Mouse (Mus musculus) left cerebral cortex, adult 18-20 months (tissue): ENCODE measurements around the gene Tox3. TPM values are rescaled to one million over a fixed set of nuclear protein-coding genes. Genes with fewer than 3 reads are reported as not detected.

ENCODE experiments used
- DNase-seq, 2 experiments: peaks; one replicate each; pipeline ENCODE4 v3.0.0; 2021 to 2022; ENCODE audit warnings: low spot score in 2 of 2, mixed read lengths in 1 of 2
- total RNA-seq, 2 experiments: library from RNA; stranded (reverse); gene quantifications; 2 replicates each; pipeline ENCODE4 v1.2.3; 2021

Gene Tox3
- total RNA-seq, 2 experiments from 2014 or later = 23.3 to 24.7 TPM

DNA sequence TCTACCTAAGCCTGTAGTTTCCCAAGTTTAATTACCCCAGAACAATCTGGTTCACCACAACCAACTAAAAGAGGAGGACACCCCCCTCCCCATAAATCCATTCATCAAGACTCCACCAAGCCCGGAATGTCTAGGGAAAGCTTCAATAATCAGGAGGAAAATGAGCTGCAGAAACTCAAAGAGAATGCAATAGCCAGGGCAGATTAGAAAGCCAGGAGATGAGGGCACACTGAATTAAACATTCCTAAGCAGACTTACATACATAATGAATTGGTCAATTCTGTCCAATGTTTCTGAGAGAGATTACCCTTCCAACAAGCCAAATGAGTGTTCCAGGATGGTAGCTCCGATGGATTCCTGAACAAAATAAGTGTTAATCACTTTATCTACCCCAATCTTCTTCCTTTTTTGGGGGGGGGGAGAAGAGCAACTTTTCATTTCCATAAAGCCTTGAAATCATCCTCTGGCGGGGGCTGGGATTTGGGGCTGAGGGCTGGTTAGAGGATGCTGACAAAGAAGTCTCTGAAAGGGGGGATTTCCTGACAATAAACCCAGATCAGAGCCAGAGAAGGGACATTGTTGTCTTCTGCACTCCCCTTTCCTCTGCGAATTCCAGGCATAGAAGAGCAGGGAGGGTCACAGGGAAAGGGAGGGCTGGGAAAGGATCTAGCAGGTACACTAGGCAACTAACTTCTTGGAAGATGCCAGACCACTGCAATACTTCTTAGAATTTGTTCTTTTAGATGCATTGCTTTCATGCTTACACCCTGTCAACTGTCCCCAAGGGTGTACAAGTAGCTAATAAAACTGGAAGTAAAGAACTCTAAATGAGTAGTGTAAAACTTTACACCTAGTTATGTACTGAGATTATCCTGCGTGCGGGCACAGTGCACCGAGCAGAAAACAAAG lies 17.5 kb downstream of the Tox3 start:
- DNase-seq = no peak

DNA sequence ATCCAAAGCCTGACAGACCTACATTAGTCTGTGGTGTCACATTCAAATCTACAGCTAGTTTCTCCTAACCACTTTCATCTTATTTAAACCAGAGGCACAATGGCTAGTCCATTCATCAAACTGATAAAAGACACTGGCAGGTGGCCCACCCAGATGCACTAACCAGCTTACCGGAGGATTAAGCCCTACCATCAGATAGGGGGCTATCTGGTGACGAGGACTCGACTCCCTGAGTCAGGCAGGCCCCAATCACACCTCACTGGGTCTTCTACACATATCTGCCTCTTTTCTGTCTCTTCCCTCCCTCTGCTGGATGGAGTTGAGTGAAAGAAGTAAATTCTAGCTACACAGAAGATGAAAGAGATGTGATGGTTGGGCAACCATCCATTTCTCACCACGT lies 24.3 kb downstream of the Tox3 start:
- DNase-seq = no peak

DNA sequence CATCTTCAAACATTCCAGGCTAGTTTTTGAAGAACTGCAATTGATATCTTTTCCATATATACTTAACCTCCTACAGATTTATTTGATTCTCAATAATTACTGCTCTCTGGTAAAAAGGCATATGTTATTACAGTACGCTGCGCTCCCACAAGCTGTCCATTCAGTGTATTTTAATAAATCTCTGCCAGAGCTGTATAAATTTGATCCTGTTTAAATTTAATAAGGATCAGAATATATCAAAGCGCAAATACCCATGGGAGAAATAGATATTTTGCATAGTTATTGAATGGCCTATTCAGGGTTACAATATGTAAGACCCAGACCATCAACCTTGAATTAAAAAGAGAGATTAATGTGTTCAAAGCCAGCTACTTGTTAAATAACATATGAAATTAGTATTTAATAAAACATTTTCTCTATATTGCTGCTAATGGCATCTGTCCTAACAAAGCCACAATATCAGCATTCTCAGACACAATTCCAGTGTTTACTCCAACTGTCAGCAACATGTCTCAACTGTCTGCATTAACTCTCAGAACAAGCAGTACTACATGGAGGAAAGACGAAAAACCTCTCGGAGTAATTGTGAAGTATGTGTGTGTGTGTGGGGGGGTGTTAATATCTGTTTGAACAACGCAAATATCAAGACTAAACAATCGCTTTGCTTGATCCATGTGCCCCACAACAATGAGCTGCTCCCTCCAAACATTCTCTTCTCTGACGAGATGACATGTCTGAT lies 25.3 kb downstream of the Tox3 start:
- DNase-seq = no peak

DNA sequence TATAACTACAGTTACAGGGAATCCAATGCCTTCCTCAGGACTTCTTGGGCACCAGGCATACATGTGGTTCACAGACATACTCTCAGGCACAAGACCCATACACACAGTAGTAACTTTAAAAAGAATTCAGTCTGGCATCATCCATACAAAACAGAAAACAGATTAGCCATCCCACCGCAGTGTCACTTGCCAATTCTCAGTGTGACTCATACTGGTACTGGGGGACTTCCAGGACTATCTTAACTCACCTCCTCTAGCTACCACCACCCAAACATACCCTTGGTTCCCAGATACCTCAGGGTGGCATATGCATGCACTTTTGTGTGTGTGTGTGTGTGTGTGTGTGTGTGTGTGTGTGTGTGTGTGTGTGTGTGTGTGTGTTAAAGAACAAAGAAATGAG lies 26.9 kb downstream of the Tox3 start:
- DNase-seq = no peak

DNA sequence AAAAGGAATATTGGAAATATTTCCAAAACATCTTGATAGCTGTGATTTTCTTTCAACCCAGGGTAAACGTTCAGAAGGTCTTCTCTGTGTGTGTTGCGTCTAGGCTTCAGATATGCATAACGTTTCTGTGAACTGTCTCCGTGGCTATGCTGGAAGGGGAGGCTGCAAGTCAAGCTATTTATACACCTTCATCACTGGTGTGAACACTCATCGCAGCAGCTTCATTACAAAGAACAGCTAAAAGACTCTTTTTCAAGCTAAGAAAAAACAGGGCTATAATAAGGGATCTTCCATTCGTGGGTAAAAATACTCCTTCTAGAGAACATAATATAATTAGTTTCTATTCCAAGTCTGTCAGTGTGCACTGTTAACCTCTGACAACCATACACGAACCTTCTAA lies 33.8 kb downstream of the Tox3 start:
- no peak for DNase-seq

DNA sequence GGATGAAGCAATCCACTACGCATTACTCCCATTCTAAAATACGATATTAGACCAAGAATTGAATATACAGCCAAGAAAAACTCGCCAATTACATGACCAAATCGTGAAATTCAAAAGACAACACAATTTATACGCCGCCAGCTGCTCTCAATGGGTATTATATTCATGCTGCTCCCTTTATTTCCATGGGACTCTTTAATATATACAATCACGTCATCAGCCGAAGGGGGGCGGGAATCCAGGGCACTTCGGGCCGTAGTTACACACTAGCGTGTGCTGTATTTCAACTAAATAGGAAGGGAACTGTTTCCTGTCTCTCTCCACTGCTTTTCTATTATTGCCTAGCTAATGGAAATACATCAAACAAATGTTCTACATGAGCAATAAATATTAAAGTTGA lies 45.2 kb downstream of the Tox3 start:
- DNase-seq = no peak

DNA sequence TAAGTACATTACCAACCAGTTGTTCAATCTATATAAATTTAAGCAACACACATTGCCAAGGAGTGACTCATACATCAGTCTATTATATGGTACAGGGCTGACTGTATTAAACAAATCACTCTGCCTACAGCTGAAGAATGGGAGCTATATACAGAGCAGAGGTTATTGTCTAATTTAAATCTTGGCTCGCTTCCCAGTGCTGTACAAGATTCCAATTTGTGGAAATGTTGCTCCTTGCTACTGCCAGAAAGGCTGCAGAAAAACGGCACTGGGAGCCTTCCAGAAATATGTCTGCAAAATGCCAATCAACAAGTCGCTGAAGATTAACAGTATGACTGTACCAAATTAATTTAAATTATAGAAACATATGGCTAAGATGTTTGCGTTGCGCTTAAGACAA lies 45.9 kb downstream of the Tox3 start:
- peak in 1 of 2 experiments; percentile 30 for DNase-seq

DNA sequence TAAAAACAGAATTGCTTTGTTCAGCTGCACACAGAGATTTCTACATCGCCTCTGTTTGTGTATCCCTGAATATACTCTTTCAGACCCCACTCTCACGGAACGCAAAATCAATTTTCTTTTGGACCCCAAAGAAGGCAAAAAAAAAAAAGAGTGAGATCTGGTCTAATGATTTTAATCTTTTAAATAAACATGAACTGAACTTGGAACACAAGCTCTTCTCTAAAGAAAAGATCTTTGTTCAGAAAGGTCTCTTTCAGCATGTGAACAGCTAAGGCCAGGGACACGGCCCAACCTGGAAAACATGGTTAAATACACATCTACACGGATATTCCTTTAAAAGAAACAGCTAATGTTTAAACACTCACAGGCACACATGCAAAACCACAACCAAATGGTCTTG lies 46.6 kb downstream of the Tox3 start:
- no peak for DNase-seq

DNA sequence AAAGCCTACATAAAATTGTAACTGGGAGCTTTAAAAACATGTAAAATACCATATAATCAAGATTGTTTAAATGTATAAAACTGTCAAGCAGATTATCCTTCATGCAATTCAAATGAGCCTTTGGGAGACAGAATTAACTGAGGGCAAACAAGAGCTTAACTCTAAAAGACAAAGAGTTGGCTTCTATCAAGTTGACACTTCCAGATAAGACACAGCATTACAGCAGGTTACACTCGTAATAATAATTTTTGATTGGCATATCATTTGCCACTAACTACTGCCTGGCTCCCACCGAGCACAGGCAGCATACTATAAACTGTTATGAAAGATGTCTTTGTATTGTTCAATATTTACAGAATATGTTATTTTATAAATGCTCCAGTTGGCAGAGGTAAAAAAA lies 47.2 kb downstream of the Tox3 start:
- no peak for DNase-seq

DNA sequence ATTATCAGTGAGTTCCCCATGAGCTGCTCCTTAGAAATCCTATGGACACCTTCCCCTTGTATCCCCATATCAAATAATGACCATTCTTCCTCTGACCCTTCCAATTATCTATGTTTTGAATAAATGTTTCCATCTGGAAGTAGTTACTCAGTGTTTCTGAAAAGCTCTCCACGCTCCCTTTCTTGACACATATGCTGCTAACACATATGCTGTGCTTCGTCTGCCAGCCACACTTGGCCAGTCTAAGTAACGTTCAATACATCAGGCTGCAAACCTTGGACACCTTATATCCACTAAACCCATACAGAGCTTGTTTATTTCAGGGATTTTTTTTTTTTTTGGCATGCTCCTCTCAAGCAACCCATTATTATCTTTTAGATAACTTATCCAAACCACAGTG lies 54.1 kb downstream of the Tox3 start:
- DNase-seq = no peak

DNA sequence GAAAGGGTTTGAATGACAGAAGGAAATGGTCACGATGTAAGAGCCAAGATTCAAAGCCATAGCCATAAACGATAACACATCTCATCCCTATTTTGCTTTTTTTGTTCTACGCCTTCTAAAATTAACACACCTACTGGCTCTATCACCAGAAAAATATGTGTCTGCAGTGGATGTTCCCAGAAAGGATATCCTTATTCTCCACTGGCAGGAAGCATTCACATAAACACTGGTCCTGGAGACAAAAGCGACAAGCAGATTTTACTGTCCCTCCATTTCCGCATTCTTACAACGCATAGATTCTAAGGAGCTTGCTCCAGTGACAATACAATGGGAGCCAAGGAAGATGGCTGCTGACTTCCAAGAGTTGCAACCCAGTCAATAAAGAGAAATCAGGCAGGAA lies 57.3 kb downstream of the Tox3 start:
- DNase-seq = no peak

DNA sequence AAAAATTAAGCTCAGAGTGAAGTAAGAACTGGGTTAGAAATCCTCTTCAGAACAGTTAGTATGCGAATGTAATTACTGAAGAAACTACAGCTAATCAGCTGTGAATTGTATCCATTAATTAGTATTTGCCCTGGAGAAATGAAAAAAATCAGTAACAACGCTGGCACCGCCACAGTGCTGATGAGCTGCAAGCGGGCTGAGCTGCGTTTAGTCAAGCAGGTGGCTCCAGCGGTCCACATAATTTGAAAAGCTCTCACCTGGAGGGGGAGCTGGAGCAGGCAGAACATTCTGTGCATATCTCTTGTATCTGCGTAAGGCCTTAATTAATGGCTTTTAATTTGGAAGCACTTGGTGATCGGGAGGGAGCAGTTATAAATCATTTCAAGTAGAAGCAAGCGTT lies 71.4 kb downstream of the Tox3 start:
- no peak for DNase-seq

DNA sequence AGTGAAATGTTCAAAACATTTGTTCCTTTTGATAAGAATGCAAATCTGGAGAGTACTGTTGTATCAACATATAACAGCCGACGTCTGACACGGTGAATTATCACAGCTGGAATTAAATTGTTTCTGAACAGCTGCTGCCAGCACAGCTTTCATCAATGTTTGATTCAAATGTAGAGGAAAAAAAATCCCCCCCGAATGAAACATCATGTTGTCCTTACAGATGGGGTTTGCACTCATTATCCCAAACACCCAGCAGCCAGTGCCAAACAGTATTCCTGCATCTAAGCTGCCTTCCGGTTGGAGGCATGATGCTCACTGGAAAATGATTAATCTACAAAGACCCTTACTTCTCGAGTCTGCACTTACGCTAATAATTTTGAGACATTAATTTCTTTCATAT lies 75.0 kb downstream of the Tox3 start:
- DNase-seq = no peak

DNA sequence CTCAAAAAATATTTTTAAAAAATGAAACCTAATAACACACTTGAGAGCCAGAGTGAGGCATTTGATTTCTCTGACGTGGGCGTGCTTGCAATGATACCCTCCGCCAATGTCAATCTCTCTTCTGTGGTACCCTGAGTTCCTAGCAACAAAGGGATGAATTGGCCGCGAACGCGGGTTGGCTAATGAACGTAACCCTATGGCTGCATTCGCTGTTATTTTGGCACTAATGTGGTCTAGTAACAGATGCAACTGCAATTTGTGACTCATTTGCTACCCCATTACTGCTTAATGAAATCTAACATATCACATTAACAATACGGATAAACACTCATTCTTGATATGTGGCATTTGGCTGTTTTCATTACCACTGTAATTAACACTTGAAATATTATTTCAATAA lies 76.2 kb downstream of the Tox3 start:
- DNase-seq = no peak

DNA sequence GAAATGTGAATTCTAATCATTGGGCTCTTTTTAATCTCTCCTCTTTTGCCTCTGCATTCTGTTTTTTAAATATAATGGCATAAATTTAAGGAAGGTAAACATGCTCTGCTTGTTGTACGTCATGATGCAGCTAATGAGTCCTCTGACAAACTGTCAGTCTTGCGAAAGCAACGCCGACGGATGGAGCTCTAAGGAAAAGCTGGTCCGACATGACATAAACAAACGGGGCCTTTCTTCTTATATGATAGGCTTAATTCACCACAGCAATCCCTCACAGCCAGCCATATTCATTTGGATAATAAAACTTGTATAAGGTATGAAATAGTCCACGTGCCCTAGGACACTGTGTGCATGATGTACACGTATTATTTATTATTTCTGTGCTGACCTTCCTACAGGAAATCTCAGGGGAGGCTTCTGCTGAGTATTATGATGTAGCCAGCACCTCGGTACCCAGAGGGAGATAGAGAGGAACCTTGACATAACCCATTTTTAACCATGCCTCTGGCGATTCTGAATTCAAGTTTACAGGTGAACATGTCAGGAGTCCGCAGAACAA lies 80.4 kb downstream of the Tox3 start:
- no peak for DNase-seq

DNA sequence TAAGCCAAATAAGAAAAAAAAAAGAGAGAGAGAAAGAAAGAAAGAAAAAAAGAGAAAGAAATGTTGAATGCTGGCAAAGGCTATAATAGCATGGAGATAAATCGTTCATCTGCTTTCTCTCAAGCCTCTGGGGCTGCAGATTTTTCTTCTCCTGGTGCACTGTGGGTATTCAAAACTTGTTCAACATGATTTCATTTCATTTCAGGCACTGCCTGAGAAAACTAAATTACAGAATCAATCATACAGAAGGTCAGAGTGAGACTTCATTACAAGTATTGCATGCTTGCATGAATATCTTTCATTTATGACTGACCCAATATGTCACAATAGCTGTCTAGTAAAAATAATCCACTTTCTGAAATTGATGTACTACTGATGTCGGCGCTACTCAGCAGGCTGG lies 81.2 kb downstream of the Tox3 start:
- no peak for DNase-seq

DNA sequence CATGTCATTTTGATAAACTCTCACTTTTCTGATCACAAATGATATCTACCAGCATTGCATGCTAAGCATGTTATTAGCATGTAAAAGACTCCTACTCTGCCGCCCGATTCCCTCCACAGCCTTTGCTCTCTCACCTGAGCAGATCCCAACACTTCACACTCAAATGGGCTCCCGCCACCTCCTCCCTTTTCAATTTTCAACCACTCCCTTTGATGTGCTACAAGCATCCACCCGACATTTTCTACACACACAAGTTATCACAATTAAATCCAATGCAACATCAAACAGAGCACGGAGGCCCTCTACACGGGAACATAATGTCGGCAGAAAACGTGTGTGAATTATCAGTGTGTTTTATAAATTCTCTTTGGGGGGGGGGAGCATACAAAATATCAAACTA lies 81.9 kb downstream of the Tox3 start:
- no peak for DNase-seq

DNA sequence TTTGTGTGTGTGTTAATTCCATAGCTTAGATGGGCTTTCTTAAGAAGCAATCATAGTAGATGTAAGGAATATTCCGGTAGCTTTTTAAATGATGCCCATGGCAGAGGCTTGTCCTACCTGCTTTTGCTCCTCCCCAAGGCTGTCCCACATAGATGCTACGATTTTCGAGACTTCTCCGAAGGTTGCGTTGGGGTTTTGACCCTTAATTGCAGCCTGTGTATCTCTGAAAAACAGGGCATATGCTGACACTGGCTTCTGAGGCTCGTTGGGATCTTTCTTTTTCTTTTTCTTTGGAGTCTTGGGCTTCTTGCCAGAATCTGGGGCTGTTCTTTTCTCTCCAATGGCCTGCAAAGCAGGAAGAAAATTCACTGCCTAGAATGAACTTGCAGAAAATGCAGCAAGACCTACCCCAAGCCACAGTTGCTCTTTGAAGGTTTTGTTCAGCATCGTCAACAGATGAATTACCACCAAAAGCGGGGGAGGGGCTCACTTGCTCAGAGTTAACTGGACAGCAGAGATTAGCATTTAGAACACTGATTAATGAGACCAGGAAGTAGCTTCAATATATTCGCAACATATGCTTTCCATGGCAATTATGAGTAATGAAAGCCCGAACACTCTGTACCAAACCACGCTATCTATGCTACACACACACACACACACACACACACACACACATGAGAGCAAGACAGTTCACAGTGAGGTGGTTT lies 93.8 kb downstream of the Tox3 start:
- DNase-seq = no peak

DNA sequence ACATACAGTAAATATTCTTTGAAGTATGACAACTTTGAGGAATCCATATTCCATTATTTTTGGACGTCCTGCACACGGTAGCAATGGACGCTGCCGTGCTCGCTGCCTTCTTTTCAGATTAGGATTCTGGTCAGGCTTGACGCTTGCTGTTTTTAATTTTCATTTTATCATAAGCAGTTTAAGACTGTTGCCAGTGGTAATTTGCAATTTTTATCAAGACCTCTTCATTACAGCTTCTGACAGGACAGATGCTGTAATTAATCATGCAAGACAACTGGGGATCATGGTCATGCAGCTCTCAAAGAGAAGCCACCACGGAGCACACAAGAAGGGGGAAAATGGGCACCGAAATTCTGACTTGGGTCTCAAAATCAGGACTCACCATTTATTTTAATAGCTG lies 101.8 kb downstream of the Tox3 start:
- no peak for DNase-seq

DNA sequence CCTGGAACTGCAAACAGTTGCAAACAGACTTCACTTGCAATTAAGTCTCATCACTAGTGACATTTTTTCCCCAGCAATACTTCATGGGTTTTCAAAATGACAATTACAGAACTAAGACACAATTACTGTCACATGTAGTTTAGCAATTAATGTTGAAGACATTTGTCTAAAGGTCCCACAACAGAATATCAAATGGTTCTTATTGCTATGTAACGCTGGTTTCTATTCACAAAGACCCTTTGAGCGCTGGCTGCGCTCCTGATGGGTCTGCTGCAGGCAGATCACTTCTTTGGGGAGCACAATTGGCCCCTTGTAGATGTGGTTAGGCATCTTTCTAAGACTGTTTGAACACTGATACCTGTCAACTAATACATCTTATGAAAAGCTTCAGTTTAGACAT lies 102.3 kb downstream of the Tox3 start:
- DNase-seq = no peak

DNA sequence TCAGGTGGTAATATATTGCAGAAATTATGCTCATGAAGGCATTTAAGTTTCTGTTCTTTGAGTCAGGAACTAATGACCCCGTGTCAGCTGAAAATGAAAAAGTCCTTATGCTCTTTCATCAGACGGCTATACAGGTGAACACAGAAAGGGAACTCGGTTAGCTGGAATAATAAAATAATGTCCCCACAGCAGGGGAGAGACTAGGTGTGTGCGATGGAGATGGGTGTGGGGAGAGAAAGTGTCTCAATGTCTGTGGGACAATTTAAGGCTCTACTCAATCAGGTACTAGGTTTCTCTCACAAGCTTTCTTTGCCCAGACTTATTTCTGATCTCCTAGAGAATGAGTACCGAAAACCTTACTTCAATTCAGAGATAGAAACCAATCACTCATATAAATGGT lies 103.0 kb downstream of the Tox3 start:
- DNase-seq = no peak
